Mouse (Mus musculus): ENCODE measurements at regions not wholly inside any gene's neighbourhood (a gene's known extent, or its start where the extent isn't known, plus 50 kb on each side); places are given as distances from the start of the nearest gene placed in this dataset.
A peak's percentile ranks its signal among the peaks of the same experiment; 100 is the strongest.

DNA sequence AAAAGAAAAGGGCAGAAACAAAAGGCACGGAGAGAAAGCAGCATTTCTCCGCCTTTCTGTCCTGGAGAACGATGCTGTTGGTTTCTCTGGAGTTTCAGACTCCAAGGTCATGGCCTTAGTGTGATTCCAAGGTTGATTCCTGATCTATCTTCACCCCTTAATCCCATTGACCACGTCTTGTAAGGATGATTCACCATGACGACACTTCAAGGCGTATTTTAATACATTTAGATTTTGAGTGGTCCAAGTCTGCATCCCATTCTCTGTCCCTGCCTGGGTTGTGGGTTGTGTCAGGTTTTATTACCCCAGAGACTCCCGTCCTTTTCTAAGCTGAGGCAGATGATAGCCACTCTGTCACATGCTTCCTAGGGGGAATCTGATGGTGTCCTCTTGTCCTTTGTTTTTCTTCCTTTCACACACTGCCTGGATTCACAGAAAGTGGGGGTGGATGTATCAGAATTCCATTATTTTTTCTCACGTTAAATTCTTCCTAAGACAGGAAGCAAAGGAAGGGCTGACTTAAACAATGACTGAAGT lies 505.0 kb upstream of the Tmpo start:
- H3K27me3 ChIP-seq, result no peaks in the 10 kb centered on the region

GRCm38 (mm10) chr10:91685164-91686027 lies 504.3 kb upstream of the Tmpo start:
- peak; percentile 93 for ATAC-seq
- POLR2A ChIA-PET, result no interaction called here
- in situ Hi-C loops (cut with MboI; ENCODE audit: low pct_unique_long_range_greater_than_20kb), result no loop called here

More for the DNA sequence above, 505.0 kb upstream of the Tmpo start:
- in situ Hi-C loops (cut with MboI; ENCODE audit: low pct_unique_long_range_greater_than_20kb), result no loop called here
- DNase-seq (ENCODE audit: low read depth, low spot score) (no peak), ATAC-seq (no peak)
- no peak for TF ChIP-seq CTCF (IDR thresholded peaks at IDR 0.05)
- POLR2A ChIA-PET, result no interaction called here
- CTCF ChIA-PET, result no interaction called here

GRCm38 (mm10) chr10:91679641-91680040 lies 498.5 kb upstream of the Tmpo start:
- in situ Hi-C loops (cut with MboI; ENCODE audit: low pct_unique_long_range_greater_than_20kb), result no loop called here
- ATAC-seq, result no peak
- POLR2A ChIA-PET, result no interaction called here
- peaks cover 3% of the 10 kb centered on the region for H3K27me3 ChIP-seq
- CTCF ChIA-PET, result no interaction called here
- no peak for TF ChIP-seq CTCF (IDR thresholded peaks at IDR 0.05)
- no peak for DNase-seq (ENCODE audit: low read depth, low spot score)

More at GRCm38 (mm10) chr10:91685164-91686027, 504.3 kb upstream of the Tmpo start:
- CTCF ChIA-PET, result no interaction called here
- TF ChIP-seq CTCF (IDR thresholded peaks at IDR 0.05), result no peak
- H3K27me3 ChIP-seq, result no peaks in the 10 kb centered on the region
- peak; percentile 28 for DNase-seq (ENCODE audit: low read depth, low spot score)

GRCm38 (mm10) chr10:91637911-91638310 lies 456.8 kb upstream of the Tmpo start:
- no peak for TF ChIP-seq CTCF (IDR thresholded peaks at IDR 0.05)
- no peak for ATAC-seq
- no peak for DNase-seq (ENCODE audit: low read depth, low spot score)
- ChIA-PET POLR2A (no interaction called here), CTCF (no interaction called here)
- no peaks in the 10 kb centered on the region for H3K27me3 ChIP-seq
- in situ Hi-C loops (cut with MboI; ENCODE audit: low pct_unique_long_range_greater_than_20kb), result no loop called here

- ATAC-seq (no peak), DNase-seq (ENCODE audit: low read depth, low spot score) (no peak)
- in situ Hi-C loops (cut with MboI; ENCODE audit: low pct_unique_long_range_greater_than_20kb), result no loop called here
- no peak for TF ChIP-seq CTCF (IDR thresholded peaks at IDR 0.05)
- H3K27me3 ChIP-seq, result no peaks in the 10 kb centered on the region
- CTCF ChIA-PET, result no interaction called here
- POLR2A ChIA-PET, result no interaction called here
Observed at GRCm38 (mm10) chr10:91628672-91629071, 447.6 kb upstream of the Tmpo start.

GRCm38 (mm10) chr10:91622281-91622680 lies 441.2 kb upstream of the Tmpo start:
- no peak for ATAC-seq
- POLR2A ChIA-PET, result interaction anchor here (0.7 kb wide), 1 partner anchor 9 kb away, joined by 5 read pairs; no protein-coding TSS in a partner anchor
- DNase-seq (ENCODE audit: low read depth, low spot score), result no peak
- in situ Hi-C loops (cut with MboI; ENCODE audit: low pct_unique_long_range_greater_than_20kb), result no loop called here
- no peak for TF ChIP-seq CTCF (IDR thresholded peaks at IDR 0.05)
- CTCF ChIA-PET, result no interaction called here
- no peaks in the 10 kb centered on the region for H3K27me3 ChIP-seq

DNA sequence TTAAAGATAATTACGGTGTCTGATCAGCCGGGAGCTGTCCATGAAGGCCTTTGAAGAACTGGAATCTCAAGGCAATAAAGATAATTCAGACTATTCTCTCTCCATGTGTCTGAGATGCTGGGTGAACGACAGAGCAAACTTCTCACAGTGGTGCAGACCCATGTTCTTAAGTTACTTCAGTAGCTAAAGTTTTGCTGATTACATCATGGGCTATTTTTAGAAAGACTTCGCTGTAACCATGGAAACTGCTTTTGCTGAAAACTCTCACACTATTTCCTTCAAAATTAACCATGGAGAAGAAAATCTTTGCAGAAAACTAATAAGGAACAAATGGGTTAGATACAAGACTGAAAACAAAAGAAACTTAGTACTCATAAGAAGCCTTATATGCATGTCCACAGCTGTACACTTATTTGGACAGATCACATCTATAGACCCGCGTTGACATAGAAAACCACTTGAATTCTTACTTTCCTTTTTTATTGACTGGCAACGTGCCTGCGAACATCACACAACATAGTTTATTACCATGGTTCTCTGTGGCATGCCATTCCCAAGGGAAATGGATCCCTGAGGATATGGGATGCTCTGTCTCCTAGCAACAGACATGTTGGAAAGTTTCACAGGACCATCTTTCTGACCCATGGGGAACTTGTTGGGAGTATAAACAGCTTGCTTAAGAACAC lies 432.8 kb upstream of the Tmpo start:
- no peak for TF ChIP-seq CTCF (IDR thresholded peaks at IDR 0.05)
- no peaks in the 10 kb centered on the region for H3K27me3 ChIP-seq
- DNase-seq (ENCODE audit: low read depth, low spot score), result no peak
- ChIA-PET POLR2A (no interaction called here), CTCF (no interaction called here)
- no peak for ATAC-seq
- in situ Hi-C loops (cut with MboI; ENCODE audit: low pct_unique_long_range_greater_than_20kb), result no loop called here

DNA sequence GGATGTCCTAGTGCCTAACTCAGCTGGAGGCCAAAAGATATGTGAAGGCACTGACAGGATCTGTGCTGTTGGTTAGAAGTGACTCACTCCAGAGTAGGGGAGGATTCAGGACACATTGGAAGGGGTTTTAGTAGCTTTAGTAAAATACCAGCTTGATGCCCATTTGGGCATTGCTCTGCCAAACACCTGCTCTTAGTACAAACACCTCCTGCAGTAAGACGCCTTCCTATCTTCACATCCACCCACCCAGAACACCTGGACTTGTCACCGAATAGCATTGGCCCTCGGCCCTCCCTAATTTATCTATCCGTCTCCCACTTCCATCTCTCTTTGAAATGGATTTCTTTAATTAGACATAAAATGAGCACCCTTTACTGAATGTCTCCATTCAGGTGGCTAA lies 430.9 kb upstream of the Tmpo start:
- ATAC-seq, result no peak
- in situ Hi-C loops (cut with MboI; ENCODE audit: low pct_unique_long_range_greater_than_20kb), result no loop called here
- DNase-seq (ENCODE audit: low read depth, low spot score), result no peak
- CTCF ChIA-PET, result no interaction called here
- no peaks in the 10 kb centered on the region for H3K27me3 ChIP-seq
- POLR2A ChIA-PET, result no interaction called here
- TF ChIP-seq CTCF (IDR thresholded peaks at IDR 0.05), result no peak

DNA sequence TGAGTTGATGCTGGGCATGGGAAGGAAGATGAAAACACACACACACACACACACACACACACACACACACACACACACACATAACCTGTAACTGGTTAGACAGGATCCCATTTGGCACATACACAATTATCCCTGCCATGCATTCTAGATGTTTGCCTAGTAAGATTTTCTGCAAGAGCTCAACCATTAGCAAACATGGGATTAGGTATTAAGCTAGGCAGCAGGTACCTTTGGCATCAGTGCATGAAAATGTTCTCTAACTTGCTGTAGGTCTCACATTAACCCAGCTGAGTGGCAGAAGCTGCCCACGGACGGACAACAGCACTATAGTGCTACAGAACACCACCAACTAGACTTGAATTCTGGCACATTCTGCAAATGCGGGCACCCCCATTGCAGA lies 413.8 kb upstream of the Tmpo start:
- no peak for TF ChIP-seq CTCF (IDR thresholded peaks at IDR 0.05)
- DNase-seq (ENCODE audit: low read depth, low spot score) (no peak), ATAC-seq (no peak)
- in situ Hi-C loops (cut with MboI; ENCODE audit: low pct_unique_long_range_greater_than_20kb), result no loop called here
- peaks cover 10% of the 10 kb centered on the region for H3K27me3 ChIP-seq
- CTCF ChIA-PET, result no interaction called here
- POLR2A ChIA-PET, result no interaction called here

DNA sequence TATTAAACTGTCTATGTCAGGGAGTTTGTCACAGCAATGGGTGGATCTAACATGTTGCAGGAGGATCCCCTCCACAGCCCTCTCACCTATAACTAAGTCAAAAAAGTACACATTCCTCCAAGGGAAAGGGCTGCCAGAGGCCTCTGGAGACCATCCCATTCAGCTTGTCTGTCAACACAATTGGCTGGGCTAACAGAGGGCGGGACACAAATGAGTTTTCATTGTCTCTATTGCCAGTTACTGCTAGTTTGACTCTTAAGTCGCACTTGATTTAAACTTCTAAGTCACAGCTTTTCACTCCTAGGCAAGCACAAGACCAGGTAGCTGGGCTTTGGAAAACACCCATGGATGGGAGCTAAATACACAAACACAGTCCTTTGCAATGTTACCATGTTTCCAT lies 412.3 kb upstream of the Tmpo start:
- TF ChIP-seq CTCF (IDR thresholded peaks at IDR 0.05), result no peak
- POLR2A ChIA-PET, result no interaction called here
- no peak for ATAC-seq
- DNase-seq (ENCODE audit: low read depth, low spot score), result no peak
- CTCF ChIA-PET, result no interaction called here
- in situ Hi-C loops (cut with MboI; ENCODE audit: low pct_unique_long_range_greater_than_20kb), result no loop called here
- peaks cover 16% of the 10 kb centered on the region for H3K27me3 ChIP-seq

- ChIA-PET CTCF (no interaction called here), POLR2A (no interaction called here)
- no peak for ATAC-seq
- in situ Hi-C loops (cut with MboI; ENCODE audit: low pct_unique_long_range_greater_than_20kb), result no loop called here
- TF ChIP-seq CTCF (IDR thresholded peaks at IDR 0.05), result no peak
- DNase-seq (ENCODE audit: low read depth, low spot score), result no peak
- peaks cover 16% of the 10 kb centered on the region for H3K27me3 ChIP-seq
Observed at GRCm38 (mm10) chr10:91591845-91592244, 410.7 kb upstream of the Tmpo start.
